Mouse (Mus musculus): ENCODE results near the gene Ccm2.

Ccm2 gene

DNA sequence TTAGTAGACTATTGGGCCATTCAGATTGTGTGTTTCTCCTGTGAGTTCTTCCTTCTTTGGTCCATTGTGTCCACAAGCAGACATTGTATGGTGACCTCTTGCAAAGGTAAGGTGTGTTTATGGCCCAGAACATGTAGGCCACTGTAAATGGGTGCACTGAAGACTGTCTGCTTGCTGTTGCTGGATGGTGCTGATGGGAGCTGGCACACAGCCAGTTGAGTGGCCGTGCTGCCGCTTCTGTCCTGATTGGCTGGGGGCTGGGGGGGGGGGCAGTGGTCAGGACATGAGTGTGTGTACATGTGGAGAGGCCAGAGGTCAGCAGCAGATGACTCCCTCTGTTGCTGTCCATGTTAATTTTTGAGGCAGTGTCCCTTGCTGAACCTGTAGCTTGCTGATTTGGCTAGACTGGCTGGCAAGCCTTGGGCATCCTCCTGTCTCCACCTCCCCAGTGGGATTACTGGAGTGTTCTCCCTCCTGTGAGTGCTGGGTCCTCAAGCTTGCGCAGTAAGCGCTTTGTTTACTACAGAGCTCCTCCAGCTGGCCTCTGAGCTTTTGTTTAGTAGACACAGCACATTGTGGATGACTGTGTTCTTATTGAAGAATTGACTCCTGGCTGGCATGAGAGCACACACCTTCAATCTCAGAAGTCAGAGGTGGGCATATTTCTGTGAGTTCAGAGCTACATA is 33.5 kb downstream of the Ccm2 start:
- DNase-seq (ENCODE audit: low read depth, low spot score): no peak

DNA sequence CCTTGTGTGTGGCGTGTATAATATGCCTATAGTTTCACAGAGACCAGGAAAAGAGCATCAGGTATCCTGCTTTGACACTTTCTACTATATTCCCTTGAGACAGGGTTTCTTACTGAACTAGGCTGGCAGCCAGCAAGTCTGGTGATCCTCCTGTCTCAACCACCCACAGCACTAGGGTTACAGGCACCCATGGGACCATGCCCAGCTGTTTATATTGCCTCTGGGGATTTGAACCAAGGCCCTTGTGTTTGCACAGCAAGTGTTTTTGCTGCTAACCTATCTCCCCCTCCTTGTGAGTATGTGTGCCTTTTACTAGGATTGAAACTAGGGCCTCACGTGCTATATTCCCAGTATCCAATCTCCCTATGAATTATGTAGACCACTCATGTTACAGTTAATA is 34.9 kb downstream of the Ccm2 start:
- DNase-seq (ENCODE audit: low read depth, low spot score): no peak

DNA sequence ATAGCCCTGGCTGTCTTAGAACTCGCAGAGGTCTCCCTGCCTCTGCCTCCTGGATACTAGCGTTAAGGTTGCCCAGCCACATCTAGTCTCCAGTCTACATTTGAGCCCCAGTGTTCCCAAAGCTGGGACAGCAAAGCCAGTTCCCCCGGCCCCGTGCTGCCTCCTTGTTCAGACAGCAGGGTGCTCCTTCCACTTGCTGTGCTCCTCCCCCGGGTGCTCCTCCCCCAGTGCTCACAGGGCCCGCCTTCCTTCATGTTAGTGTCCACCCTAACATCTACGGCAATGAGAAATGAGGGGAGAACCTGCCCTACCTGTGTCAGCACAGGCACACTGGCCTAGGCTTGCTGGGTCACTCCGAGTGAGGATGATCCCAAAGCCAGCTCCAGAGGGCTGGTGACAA is 39.1 kb downstream of the Ccm2 start:
- no peak for DNase-seq (ENCODE audit: low read depth, low spot score)

DNA sequence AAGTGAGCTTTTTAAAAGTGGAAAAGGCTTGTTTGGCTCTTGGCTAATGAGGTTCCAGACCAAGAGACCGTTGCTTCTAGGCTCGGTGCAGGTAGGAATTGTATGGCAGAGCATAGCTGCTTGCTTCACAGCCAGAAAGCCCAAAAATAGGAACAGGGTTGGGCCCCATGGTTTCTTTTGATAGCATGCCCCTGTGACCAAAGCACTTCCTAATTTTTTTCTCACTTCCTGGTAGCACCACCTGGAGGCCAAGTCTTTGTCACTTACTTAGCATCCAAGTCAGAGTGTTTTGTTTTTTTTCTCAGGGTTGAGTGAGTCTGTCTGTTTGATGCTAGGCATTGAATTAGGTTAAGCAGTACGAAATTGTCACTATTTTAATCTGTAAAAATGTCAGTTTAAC is 40.0 kb downstream of the Ccm2 start:
- DNase-seq (ENCODE audit: low read depth, low spot score): peak; percentile 55

DNA sequence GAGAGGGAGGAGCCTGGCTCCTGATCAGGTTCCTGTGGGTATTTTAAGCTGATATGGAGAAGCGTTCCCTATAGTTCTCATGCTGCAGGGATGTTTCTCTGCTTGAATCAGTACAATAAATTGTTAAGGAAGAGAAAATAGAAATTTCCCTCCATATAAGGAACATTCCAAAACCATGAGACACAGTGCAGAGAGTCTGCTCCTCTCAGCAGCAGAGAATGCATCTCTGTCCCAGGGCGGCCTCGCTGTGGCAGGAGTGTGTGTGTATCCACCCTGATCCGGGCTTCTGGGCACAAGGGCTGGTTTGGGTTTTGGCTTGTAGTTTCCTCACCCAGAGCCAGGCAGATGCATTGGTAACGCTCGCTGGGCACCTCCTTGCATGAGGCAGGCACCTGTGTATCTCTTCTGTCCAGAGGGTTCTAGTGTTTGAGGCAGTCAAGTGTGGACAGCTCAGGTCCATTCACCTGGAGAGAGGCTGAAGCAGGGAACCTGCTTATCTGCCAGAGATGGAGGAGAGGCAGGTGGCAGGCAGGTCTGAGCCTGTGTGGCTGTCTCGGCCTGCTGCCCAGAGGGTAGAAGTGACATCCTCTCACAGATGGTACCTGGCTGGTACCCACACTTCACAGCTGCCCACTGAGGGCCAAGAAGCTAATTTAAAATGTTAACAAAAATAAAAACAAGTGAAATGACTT is 40.7 kb downstream of the Ccm2 start:
- no peak for DNase-seq (ENCODE audit: low read depth, low spot score)

DNA sequence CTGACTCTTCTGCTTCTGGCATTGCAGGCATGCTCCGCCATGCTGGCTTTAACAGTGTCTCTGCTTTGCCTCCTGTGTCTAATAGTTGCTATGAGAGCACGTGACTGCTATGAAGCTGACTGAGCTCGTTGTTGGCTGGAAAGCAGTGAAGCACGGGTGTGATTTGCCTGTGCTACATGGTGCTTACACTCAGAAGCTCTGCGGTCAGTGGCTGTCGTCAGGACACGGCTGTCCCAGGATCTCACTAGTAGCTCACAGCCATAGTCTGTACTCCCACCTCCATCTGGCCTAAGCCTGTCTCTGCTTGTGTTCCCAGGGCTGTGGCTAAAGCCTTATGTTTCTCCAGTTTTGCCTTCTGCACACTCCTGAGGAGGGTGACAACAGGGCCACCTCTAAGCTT is 41.6 kb downstream of the Ccm2 start:
- no peak for DNase-seq (ENCODE audit: low read depth, low spot score)

DNA sequence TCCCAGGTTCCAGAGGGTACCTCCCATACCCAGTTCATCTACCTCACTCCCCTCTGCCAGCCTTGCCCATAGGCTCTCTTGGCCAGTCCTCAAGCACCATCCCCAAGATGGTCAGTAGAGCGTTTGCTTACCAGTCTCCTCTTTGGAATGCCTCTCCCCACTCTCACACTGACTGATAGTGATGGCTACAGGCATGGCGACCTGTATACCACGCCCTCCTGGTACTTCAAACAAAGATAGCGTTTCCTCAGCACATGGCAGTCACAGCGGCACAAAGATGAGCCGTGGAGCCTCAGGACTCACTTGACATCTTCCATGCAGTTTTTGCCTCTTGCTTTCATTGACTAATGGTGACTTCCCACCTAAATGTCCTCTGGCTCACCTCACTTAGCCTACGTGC is 43.2 kb downstream of the Ccm2 start:
- no peak for DNase-seq (ENCODE audit: low read depth, low spot score)

DNA sequence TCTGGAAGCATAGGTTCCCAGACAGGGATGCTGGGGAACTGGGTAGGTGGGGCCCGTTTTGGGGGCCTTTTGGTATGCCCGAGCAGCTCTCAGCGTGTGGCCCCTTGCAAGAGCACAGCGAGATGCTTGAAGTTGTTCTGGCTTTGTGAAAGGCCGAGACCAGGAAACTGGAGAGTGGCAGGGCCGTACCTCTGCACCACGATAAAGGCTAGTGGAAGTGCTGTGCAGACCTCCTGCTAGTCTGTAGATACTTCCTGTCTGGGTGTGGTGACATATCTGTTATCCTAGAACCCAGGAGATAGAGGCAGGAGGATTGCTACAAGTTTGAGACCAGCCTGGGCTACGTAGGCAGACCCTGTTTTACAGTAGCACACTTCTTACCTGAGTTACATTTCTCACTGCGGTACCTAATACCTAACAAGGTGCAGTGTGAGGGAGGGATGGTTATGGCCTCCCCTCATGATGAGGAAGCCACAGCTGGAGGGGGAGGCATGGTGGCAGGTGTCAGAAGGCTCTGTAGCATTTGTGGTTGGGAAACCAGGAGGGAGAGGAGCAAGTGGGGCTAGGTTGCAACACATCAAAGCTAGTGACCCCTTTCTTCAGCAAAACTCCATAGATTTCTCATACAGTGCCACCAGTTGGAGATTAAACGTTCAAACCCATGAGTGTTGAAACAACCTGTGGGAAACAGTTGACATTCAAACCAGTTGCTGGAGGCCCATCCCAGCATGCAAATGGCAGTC is 44.4 kb downstream of the Ccm2 start:
- DNase-seq (ENCODE audit: low read depth, low spot score): peak; percentile 83

DNA sequence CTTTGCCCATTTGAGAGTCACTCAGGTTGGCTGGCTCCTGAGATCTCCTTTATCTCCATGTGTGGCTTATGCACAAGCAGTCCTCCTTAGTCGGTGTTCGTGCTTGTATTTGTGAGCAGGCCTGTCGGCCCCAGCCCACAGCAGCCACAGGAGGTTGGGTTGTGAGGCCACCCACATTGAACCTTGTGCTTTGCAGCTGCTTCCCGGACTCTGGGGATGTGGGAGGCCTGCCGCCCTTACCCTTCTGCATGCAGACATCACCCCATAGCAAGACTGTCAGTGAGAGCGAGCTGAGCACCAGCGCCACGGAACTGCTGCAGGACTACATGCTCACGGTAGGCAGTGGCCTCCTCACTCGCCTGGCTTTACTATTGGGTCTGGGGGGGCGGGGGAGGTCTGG is 46.7 kb downstream of the Ccm2 start:
- no peak for DNase-seq (ENCODE audit: low read depth, low spot score)

DNA sequence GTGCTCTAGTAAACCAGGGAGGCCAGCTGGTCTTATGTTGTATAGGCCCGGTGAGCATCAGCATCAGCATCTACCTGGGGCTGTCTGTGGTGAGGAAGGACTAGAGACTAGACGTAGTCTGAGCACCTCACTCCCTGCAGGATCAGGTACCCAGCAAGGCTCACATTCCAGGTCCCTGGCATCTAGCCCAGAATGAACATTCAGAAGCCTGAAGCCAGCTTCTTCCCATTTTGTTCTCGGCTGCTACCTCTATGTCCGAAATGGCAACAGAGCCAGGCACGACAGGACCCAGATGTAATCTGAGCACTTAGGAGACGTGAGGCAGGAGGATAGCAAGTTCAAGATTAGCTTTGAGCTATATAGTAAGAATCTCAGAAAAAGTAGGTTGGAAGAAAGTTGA is 48.2 kb downstream of the Ccm2 start:
- no peak for DNase-seq (ENCODE audit: low read depth, low spot score)

DNA sequence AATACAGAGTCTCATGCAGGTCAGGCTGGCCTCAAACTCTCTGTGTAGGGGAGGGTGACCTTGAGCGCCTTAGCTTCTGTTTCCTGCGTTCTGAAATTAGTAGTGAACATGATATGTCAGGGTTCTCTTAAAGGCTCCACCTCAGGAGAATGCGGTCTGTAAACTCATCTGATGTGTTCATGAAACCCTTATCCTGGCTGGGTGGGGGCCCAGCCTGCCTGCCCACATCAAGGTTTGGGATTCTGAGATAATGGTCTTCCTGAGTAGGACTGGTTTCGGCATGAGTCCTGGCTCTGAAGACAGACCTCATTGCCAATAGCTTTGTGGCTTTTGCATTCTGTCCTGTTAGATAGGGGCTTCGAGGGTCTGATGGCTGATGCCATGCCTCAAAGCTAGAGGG is 48.7 kb downstream of the Ccm2 start:
- no peak for DNase-seq (ENCODE audit: low read depth, low spot score)

DNA sequence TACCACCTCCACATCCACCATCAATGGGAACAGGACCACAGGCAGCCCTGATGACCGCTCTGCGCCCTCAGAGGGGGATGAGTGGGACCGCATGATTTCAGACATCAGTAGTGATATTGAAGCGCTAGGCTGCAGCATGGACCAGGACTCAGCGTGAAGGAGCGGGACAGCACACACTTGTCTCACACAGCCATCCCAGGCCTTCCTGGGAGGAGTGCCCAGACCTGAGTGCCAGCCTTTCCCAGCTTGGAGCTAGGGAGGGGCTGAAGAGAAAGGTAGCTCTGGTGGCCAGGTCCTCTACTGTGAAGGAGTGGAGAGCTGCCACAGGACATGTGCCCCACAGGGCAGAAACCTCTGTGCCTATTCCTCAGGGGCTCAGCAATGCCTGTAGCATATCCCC is 49.5 kb downstream of the Ccm2 start:
- DNase-seq (ENCODE audit: low read depth, low spot score): no peak

DNA sequence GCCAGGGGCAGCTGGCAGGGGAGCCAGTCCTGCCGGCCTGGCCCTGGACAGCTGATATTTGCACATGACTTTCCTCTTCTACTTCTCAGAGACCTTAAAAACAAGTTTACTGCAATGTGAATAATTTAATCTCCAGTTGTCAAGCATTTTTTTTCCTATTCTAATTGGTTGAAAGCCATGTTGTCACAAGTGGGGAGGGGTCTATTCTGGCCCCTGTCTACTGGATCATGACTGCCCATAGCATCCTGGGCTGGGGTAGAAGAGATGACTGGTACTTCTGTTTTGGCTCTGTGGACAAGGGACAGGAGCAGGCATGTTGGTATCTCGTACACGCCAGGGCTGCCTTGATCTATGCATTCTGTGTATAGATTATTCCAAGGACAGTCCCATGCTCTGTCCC is 49.9 kb downstream of the Ccm2 start:
- no peak for DNase-seq (ENCODE audit: low read depth, low spot score)

DNA sequence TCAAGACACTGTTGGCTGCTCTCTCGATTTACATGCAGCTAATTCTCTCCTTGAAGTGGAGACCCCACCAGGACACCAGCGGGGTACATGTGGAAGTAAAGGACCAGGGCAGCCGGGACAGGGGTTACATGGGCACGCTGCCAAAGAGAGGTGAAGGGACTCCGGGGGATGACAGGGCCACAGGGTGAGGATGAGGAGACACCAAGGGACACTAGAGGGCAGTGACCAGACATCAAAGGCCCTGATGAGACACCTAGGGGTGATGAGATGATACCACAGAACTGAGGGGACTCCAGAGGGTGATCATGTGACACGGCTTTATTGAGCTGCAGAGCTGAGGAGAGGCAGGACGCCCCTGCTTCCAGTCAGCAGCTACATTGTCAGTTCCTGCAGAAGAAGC is 50.8 kb downstream of the Ccm2 start:
- DNase-seq (ENCODE audit: low read depth, low spot score): no peak

DNA sequence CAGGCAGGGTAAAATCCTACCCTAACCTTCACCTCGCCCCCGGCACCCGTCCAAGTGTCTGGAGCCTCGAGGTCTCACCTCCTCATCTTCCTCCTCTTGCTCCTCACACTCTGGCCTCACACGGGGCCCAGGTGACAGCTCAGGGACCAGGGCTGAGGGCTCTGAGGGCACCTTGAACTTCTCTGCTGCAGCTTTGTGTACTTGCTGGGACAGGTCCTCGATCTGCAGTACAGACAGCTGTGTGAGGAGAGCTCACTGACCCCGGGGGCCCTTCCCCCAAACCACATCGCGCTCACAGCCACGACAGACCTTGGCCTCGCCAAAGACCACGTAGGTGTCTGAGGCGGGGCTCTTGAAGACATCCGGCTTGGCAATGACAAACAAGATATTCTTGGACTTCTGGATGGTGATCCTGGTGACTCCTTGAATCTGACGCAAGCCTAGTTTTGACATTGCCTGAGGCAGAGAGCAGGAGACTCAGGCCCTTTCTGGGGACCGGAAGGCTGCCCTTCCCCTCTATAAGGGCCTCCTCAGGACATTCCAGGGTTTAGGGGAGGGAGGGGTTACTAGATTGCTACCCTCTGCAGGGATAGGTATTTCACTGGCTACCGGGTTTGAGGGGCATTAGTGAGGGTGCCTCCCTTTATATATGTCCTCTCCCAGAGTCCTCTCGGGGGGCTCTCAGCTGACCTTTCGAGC is 51.7 kb downstream of the Ccm2 start:
- no peak for DNase-seq (ENCODE audit: low read depth, low spot score)

DNA sequence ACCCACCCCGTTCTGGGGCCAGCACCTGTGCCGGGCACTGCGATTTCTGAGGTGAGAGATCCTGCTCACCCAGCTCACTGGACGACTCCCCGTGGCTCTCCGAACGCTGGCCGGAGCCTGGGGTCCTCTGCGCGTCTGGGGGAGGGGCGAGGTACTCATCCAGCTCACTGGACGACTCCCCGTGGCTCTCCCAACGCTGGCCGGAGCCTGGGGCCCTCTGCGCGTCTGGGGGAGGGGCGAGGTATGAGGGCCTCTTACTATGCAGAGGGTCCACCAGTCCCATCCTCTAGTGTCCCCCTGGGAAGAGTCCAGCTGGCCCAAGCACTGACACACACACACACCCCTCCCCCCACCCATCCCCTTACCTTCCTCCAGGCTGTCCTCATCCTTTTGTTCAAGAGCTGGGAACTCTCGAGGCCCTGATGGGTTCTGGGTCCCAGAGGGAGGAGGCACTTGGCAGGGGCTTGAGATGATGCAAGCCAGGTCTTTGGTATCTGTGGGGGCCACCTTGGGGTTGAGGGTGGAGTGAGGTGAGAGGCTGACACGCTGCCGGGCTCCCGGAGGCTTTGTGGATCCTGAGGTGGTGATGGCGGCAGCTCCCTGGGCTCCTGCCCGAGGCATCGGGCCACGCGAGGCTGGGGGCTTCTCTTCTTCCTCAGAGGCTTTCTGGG is 52.5 kb downstream of the Ccm2 start:
- no peak for DNase-seq (ENCODE audit: low read depth, low spot score)

DNA sequence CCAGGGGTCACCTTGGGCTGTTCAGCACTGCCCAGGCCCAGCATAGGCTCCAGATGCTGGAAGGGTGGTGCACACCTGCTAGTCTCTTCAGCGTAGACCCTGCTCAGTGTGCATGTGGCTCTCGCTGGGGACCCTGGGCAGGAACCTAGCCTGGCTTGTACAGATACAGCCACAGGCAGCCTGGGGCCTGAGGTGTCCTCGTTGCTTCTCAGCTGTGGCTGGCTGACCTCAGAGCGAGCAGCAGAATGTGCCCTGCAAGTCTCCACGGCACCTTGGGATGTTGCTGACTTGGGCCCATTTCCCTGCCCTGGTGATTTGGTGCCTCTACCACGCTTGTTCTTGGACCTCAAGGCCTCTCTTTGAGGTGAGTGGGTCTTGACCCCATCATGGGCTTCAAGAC is 53.1 kb downstream of the Ccm2 start:
- no peak for DNase-seq (ENCODE audit: low read depth, low spot score)

DNA sequence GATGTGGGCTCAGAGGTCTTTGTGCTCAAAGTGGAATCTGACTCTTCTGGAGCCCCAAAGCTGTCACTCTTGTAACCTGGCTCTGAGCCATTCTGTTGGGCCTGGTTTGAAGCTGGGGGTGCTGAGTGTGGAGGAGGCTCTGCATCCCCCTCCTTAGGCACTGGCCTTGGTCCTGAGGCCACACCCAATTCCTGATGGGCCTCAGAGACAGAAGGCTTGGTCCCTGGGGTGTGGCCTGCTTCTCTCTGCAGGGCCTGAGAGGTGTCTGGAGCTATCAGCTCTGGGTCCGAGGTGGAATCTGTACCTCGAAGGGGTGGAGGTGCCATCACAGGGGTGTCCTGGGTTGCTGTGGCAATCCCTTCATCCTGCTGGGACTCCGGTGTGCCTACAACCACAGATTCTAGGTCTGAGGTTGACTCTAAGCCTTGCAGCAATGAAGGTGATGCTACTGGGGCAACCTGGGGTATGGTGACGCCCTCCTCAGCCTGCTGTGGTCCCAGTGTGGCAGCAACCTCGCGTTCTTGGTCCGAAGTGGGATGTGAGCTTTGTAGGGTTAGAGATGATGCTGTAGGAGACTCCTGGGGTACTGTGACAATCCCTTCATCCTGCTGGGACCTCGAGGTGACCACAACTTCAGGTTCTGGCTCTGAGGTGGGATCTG is 53.7 kb downstream of the Ccm2 start:
- no peak for DNase-seq (ENCODE audit: low read depth, low spot score)

DNA sequence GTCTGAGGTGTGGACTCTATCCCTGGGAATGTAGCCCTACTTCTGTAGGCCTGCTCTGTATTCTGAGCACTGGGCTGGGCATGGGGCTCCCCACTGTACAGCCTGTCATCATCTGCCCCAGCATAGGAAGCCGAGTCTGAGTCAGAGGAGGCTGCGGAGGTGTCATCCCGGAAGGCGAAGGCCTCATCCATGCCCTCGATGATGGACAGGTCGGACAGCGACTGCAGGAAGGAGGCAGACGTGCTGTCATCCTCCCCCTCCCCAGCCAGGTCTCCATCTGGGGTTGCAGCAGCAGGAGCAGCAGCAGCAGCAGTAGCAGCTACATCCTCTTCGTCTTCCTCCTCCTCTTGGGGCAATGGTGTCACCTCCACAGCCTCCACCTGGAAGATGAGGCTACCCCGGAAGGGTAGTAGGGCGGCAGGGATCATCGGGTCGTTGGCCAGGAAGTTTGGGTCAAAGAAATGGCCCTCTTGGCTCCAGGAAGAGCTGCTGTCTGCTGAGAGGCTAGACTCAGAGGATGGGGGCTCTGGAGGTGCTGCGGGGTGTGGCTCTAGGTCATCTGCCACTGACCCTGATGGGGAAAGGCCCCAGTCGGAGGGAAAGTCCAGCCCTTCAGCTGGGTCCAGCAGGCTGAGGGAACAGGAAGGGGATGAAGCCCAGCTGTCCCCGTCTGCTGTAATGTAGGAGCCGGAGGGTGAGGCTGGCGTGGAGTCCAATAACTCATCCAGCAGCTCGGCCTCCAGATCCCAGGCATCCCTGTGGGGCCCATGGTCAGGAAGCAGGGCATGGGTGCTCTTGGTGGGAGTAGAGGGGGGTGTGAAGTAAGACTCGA is 55.2 kb downstream of the Ccm2 start:
- DNase-seq (ENCODE audit: low read depth, low spot score): no peak

DNA sequence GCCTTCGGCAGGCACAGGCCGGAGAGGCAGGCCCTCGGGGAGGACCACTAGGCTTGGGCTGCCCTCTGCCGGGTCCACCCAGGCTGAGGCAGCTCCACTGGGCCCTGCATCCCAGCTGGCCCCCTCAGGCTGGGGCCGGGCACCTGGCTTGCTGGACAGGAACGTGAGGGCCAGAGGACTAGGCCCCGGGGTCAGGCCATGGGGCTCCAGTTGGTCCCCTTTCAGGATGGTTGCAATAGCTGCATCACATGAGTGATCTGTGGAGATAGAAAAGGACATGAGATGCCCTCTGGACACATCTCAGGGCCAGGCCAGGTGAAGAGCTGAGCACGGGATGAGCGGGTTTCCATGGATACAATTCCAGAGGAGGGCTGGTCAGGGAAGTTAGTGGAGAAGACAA is 56.0 kb downstream of the Ccm2 start:
- no peak for DNase-seq (ENCODE audit: low read depth, low spot score)

All from R1 (cell line).